In the genomic region with DNA sequence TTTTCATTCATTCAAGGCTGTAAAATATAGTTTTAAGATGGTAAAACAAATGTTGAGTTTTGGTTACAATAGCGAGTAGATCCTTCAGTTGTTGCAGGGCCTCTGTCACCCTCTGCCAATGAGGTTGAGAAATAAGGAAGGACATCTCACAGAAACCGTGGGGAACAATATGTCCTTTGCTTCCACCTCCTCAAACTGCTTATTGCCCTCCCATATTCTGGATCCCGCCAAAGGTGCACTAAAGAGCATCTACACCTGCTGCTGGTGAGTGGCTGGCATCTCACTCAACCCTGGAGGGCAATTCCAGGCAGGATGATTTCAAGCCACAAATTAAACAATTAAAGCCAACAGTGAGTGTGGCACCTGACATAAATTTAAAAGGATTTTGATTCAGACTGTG, we compare ENCODE assay signal across 25 mouse cellular contexts. TPM values are rescaled to one million over a fixed set of nuclear protein-coding genes. Genes with fewer than 3 reads are reported as not detected.
A peak's percentile ranks its signal among the peaks of the same experiment; 100 is the strongest.
DNase-seq lines count a peak whose midpoint lies in the region; ATAC-seq lines count a peak whose summit lies in the region.
"Had no signal": no experiment of that assay in that cellular context is flagged by ENCODE, and none has a peak within 500 bp of the region (broad histone marks: within the 10 kb centered on the region; RNA-seq: fewer than 3 reads in every experiment).

No protein-coding gene starts in this region.

- ATAC-seq in cerebellum, adult (ENCODE audit: insufficient number of reproducible peaks, low FRiP score, low TSS enrichment), result peak; percentile 26; the same call in 1 of the 2 replicates
- no peak for ATAC-seq in heart, embryonic 12.5 days (ENCODE audit: insufficient number of reproducible peaks, low FRiP score)
- ATAC-seq: activated CD4-positive, CD25-positive, alpha-beta regulatory T cell, adult 4 months; CD4-positive, CD25-positive, alpha-beta regulatory T cell, adult 4 months; forebrain, embryonic 14.5 days; forebrain, embryonic 16.5 days; Patski had no signal

- no peak overlapping the region for H3K4me2 ChIP-seq in heart, embryonic 12.5 days
- H3K4me2 ChIP-seq: embryonic facial prominence, embryonic 12.5 days; forebrain, embryonic 12.5 days had no signal

- WGBS in heart, embryonic 12.5 days, result 75% methylated on average over 3 of the region's 3 CpGs

- no peaks in the 10 kb centered on the region for H3K4me1 ChIP-seq in heart, embryonic 12.5 days (replicated peaks)
- H3K4me1 ChIP-seq: embryonic facial prominence, embryonic 10.5 days; embryonic facial prominence, embryonic 12.5 days; forebrain, embryonic 10.5 days; forebrain, embryonic 12.5 days had no signal

- H3K4me3 ChIP-seq in heart, embryonic 12.5 days, result no peak overlapping the region
- H3K4me3 ChIP-seq: embryonic facial prominence, embryonic 10.5 days; embryonic facial prominence, embryonic 12.5 days; forebrain, embryonic 10.5 days; forebrain, embryonic 12.5 days had no signal

- H3K36me3 ChIP-seq in heart, embryonic 12.5 days, result no peaks in the 10 kb centered on the region
- H3K36me3 ChIP-seq: embryonic facial prominence, embryonic 10.5 days; embryonic facial prominence, embryonic 12.5 days; forebrain, embryonic 10.5 days; forebrain, embryonic 12.5 days; G1E had no signal

- H3K9me3 ChIP-seq in heart, embryonic 12.5 days (replicated peaks), result no peaks in the 10 kb centered on the region
- H3K9me3 ChIP-seq: embryonic facial prominence, embryonic 10.5 days; embryonic facial prominence, embryonic 12.5 days; forebrain, embryonic 10.5 days; forebrain, embryonic 12.5 days had no signal

- DNase-seq in cerebellum, adult 11 months, result no peak
- peak; percentile 4 for DNase-seq in cerebellum, postnatal 14 days
- no peak for DNase-seq in cerebellum, adult 11-12 months
- DNase-seq: adrenal gland, adult 8-10 months; adrenal gland, postnatal 14 days; adrenal gland, postnatal 36 days; B cell, adult 2 months; cerebellum, adult 9-10 months; cerebellum, postnatal 25 days had no signal

- H3K27me3 ChIP-seq in heart, embryonic 12.5 days (replicated peaks), result no peaks in the 10 kb centered on the region
- H3K27me3 ChIP-seq: CH12.LX; embryonic facial prominence, embryonic 12.5 days; forebrain, embryonic 12.5 days; Patski had no signal

- no peak overlapping the region for H3K27ac ChIP-seq in heart, embryonic 12.5 days (ENCODE audit: poor library complexity, severe bottlenecking)
- H3K27ac ChIP-seq: embryonic facial prominence, embryonic 10.5 days; embryonic facial prominence, embryonic 12.5 days; forebrain, embryonic 10.5 days; forebrain, embryonic 12.5 days had no signal

- no peak overlapping the region for H3K9ac ChIP-seq in heart, embryonic 12.5 days
- H3K9ac ChIP-seq: embryonic facial prominence, embryonic 12.5 days; forebrain, embryonic 12.5 days had no signal

RNA-seq across cellular contexts. Expression of gene Prr30, which starts 53.4 kb away (rescaled TPM):
- polyA plus RNA-seq in heart, embryonic 12.5 days (2016; fragmentation: Nextera tagmentation; extraction: Ambion mirVana), result not detected in 2 replicates
- polyA plus RNA-seq: activated CD4-positive, CD25-positive, alpha-beta regulatory T cell, adult 4 months; CD4-positive, CD25-positive, alpha-beta regulatory T cell, adult 4 months; cerebellum, adult 2 months; cortical plate, adult 2 months; embryonic facial prominence, embryonic 10.5 days; embryonic facial prominence, embryonic 12.5 days; embryonic facial prominence, embryonic 14.5 days; forebrain, embryonic 10.5 days; forebrain, embryonic 12.5 days; forebrain, embryonic 14.5 days; forebrain, embryonic 16.5 days; G1E; Patski had no signal

Comparison
In these comparisons a context has a peak if more than half of its experiments do, and no peak if none do; other contexts are left out.
1. DNase-seq: peak in cerebellum, postnatal 14 days (2 of 2); none in cerebellum, adult 11 months (single experiment) and cerebellum, adult 11-12 months (single experiment).